Mouse (Mus musculus) CH12.LX (cell line): ENCODE measurements at regions not wholly inside any gene's neighbourhood (a gene's known extent, or its start where the extent isn't known, plus 50 kb on each side); places are given as distances from the start of the nearest gene placed in this dataset.

Source experiments
- DNase-seq: peaks from one replicate; pipeline ENCODE4 v3.0.0-alpha.2; 2013; ENCODE audit errors: extremely low read depth
- H3K27ac ChIP-seq: 2 replicates; pipeline ENCODE4 v1.5.1; 2012; ENCODE audit warnings: low read depth, mild to moderate bottlenecking, control low read depth, moderate library complexity; ENCODE audit not compliant: insufficient read depth
- H3K27me3 ChIP-seq: replicated peaks from 2 replicates; pipeline ENCODE3; 2012; ENCODE audit warnings: inconsistent platforms
- H3K36me3 ChIP-seq, 2 experiments: replicated peaks in 1 of 2; 2 replicates each; pipeline versions ENCODE3 to v1.6.1; 2012; ENCODE audit warnings: inconsistent platforms in 1 of 2, low read length in 1 of 2, mild to moderate bottlenecking in 1 of 2, mixed read lengths in 1 of 2, moderate library complexity in 1 of 2; ENCODE audit not compliant: control insufficient read depth in 1 of 2, insufficient read depth in 1 of 2
- H3K4me1 ChIP-seq, 2 experiments: 2 replicates each; pipeline ENCODE4 v1.6.1; 2012; ENCODE audit warnings: inconsistent platforms in 1 of 2, moderate library complexity in 1 of 2; ENCODE audit not compliant: insufficient read depth in 2 of 2, control insufficient read depth in 1 of 2
- H3K4me2 ChIP-seq: 2 replicates; pipeline ENCODE4 v1.6.1; 2012; ENCODE audit warnings: low read depth, mild to moderate bottlenecking, control low read depth; ENCODE audit not compliant: poor library complexity, insufficient read depth, severe bottlenecking
- H3K4me3 ChIP-seq, 3 experiments: fragments of 150-350 bp in 1 of 3; sonication (generic) in 1 of 3; replicated peaks in 1 of 3; 2 replicates each; pipeline versions ENCODE3 to v1.5.1; 2011 to 2012; ENCODE audit warnings: low read depth in 2 of 3, low read length in 2 of 3, mild to moderate bottlenecking in 2 of 3, moderate library complexity in 2 of 3, control low read depth in 1 of 3, improper control_type of control experiment in 1 of 3, inconsistent platforms in 1 of 3, mixed read lengths in 1 of 3; ENCODE audit not compliant: poor library complexity in 1 of 3
- H3K79me2 ChIP-seq: replicated peaks from 2 replicates; pipeline ENCODE4 v1.6.1; 2012; ENCODE audit warnings: mild to moderate bottlenecking, moderate library complexity; ENCODE audit not compliant: control insufficient read depth, poor library complexity, insufficient read depth, severe bottlenecking; ENCODE audit errors: extremely low read depth
- H3K9ac ChIP-seq: 2 replicates; pipeline ENCODE4 v1.6.1; 2012; ENCODE audit warnings: low read depth, mild to moderate bottlenecking, control low read depth, moderate library complexity; ENCODE audit not compliant: insufficient read depth
- H3K9me3 ChIP-seq: replicated peaks from 2 replicates; pipeline ENCODE3; 2012; ENCODE audit warnings: low read length, inconsistent platforms, mixed read lengths
- BHLHE40 ChIP-seq: IDR thresholded peaks from 2 replicates; pipeline ENCODE4 v1.6.1; 2011; ENCODE audit warnings: mild to moderate bottlenecking, low read depth, low read length, improper control_type of control experiment
- E2F4 ChIP-seq: IDR thresholded peaks from 2 replicates; pipeline ENCODE4 v1.6.1; 2011; ENCODE audit warnings: low read depth, low read length, improper control_type of control experiment; ENCODE audit not compliant: insufficient replicate concordance
- ELF1 ChIP-seq: IDR thresholded peaks from 2 replicates; pipeline ENCODE4 v1.6.1; 2014; ENCODE audit warnings: low read depth, mild to moderate bottlenecking, inconsistent platforms, low read length, improper control_type of control experiment
- ETS1 ChIP-seq: conservative IDR thresholded peaks from 2 replicates; pipeline ENCODE4 v1.6.1; 2012; ENCODE audit warnings: low read depth, mild to moderate bottlenecking, inconsistent platforms, low read length, improper control_type of control experiment, moderate library complexity
- GABPA ChIP-seq: IDR thresholded peaks from 2 replicates; pipeline ENCODE4 v1.6.1; 2012; ENCODE audit warnings: low read depth, low read length, improper control_type of control experiment, inconsistent platforms; ENCODE audit not compliant: insufficient replicate concordance
- HCFC1 ChIP-seq: IDR thresholded peaks from 2 replicates; pipeline ENCODE4 v1.6.1; 2012; ENCODE audit warnings: low read depth, mild to moderate bottlenecking, inconsistent platforms, low read length, improper control_type of control experiment
- IRF4 ChIP-seq: IDR thresholded peaks from 2 replicates; pipeline ENCODE4 v1.6.1; 2014; ENCODE audit warnings: low read depth, mild to moderate bottlenecking, inconsistent platforms, low read length, improper control_type of control experiment
- JUN ChIP-seq: IDR thresholded peaks from 2 replicates; pipeline ENCODE4 v1.6.1; 2011; ENCODE audit warnings: low read depth, mild to moderate bottlenecking, low read length, improper control_type of control experiment, moderate library complexity; ENCODE audit not compliant: insufficient read depth
- MYC ChIP-seq: IDR thresholded peaks from 2 replicates; pipeline ENCODE4 v1.6.1; 2011; ENCODE audit warnings: low read depth, mild to moderate bottlenecking, improper control_type of control experiment, low read length
- NRF1 ChIP-seq: IDR thresholded peaks from 2 replicates; pipeline ENCODE4 v1.6.1; 2014; ENCODE audit warnings: low read depth, mild to moderate bottlenecking, inconsistent platforms, low read length, improper control_type of control experiment, moderate library complexity
- PAX5 ChIP-seq: IDR thresholded peaks from 2 replicates; pipeline ENCODE4 v1.6.1; 2012; ENCODE audit warnings: low read length, inconsistent platforms, mixed read lengths
- RAD21 ChIP-seq: IDR thresholded peaks from 2 replicates; pipeline ENCODE4 v1.6.1; 2011; ENCODE audit warnings: low read depth, mild to moderate bottlenecking, low read length, improper control_type of control experiment, moderate library complexity
- SMC3 ChIP-seq: IDR thresholded peaks from 2 replicates; pipeline ENCODE4 v1.6.1; 2011; ENCODE audit warnings: low read depth, low read length, improper control_type of control experiment
- UBTF ChIP-seq: IDR thresholded peaks from 2 replicates; pipeline ENCODE4 v1.6.1; 2012; ENCODE audit warnings: low read depth, mild to moderate bottlenecking, inconsistent platforms, low read length, improper control_type of control experiment, moderate library complexity
- ZC3H11A ChIP-seq: IDR thresholded peaks from 2 replicates; pipeline ENCODE4 v1.6.1; 2012; ENCODE audit warnings: low read depth, mild to moderate bottlenecking, inconsistent platforms, low read length, improper control_type of control experiment
- ZKSCAN1 ChIP-seq: IDR thresholded peaks from 2 replicates; pipeline ENCODE4 v1.6.1; 2012; ENCODE audit warnings: low read depth, inconsistent platforms, low read length, improper control_type of control experiment, borderline replicate concordance
- ZMIZ1 ChIP-seq: IDR thresholded peaks from 2 replicates; pipeline ENCODE4 v1.6.1; 2012; ENCODE audit warnings: low read depth, mild to moderate bottlenecking, inconsistent platforms, low read length, improper control_type of control experiment
- ZNF384 ChIP-seq: IDR thresholded peaks from 2 replicates; pipeline ENCODE4 v1.6.1; 2012; ENCODE audit warnings: low read depth, low read length, improper control_type of control experiment, inconsistent platforms
- dilution Hi-C: fragments of 300-500 bp; cut with MboI; formaldehyde crosslinking; loops from 2 replicates; pipeline ENCODE4 v1.14.3; 2020; ENCODE audit warnings: low sequenced_read_pairs; ENCODE audit not compliant: extremely low pct_unique_long_range_greater_than_20kb, extremely low pct_ligation_motif_present
- in situ Hi-C: fragments of 300-500 bp; cut with MboI; formaldehyde crosslinking; loops from 3 replicates; pipeline ENCODE4 v1.14.3; 2019; ENCODE audit warnings: low sequenced_read_pairs, low pct_ligation_motif_present, low pct_unique_long_range_greater_than_20kb, mixed read lengths

DNA sequence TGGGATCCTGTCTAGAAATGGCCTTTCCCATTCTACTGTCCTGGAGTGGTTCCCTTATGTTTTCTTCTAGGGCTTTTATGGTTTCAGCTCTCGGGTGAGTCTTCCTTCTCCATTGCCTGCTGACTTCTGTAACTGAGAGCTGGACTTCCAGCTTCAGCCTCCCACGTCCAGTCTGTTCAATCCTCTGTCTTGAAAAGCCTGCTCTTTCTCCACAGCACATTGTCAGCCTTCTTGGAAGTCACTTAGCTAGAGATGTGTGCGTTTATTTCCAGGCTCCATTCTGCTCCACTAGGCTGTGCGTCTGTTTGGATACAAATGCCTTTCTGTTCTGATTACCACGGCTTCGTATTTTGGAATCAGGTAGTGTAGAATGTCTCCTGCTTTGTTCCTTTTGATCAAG, 62.2 kb upstream of the Ptgfr start:
- H3K4me1 ChIP-seq: peaks cover 0 to 3% of the 10 kb centered on the region in 2 experiments; a peak in 1 of 4 replicates
- dilution Hi-C loops: no loop called here

DNA sequence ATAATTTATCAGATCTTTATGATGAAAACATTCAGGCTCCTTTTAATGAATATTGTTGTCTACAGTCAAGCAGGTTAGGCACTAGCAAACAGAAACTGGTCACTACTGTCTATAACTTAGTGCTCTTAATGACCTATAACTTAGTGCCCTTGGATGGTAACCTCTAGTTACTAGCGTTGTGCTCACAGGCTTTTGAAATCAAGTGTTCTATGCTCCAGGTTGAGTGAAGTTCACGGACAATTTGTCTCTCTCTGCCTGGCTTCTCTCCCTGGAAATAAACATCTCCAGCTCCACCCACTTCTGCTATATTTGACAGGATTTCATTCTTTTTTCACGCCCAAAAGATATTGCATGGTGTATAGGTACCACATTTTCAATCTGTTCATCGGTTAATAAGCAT, 61.7 kb upstream of the Ptgfr start:
- peaks cover 0 to 3% of the 10 kb centered on the region in 2 experiments; a peak in 1 of 4 replicates for H3K4me1 ChIP-seq
- H3K27me3 ChIP-seq: no peaks in the 10 kb centered on the region
- H3K27ac ChIP-seq: no peak overlapping the region
- no peaks in the 10 kb centered on the region for H3K36me3 ChIP-seq
- DNase-seq: no peak
- H3K9me3 ChIP-seq: no peaks in the 10 kb centered on the region
- no peak overlapping the region for H3K4me2 ChIP-seq
- no peak overlapping the region for H3K4me3 ChIP-seq
- H3K79me2 ChIP-seq: no peaks in the 10 kb centered on the region
- dilution Hi-C loops: no loop called here
- H3K9ac ChIP-seq: no peak overlapping the region
- in situ Hi-C loops: no loop called here
- no peak for TF ChIP-seq ETS1

More for the DNA sequence above, 62.2 kb upstream of the Ptgfr start:
- no peaks in the 10 kb centered on the region for H3K27me3 ChIP-seq
- TF ChIP-seq UBTF: no peak
- no peak for TF ChIP-seq NRF1
- TF ChIP-seq IRF4: no peak
- no peak for TF ChIP-seq E2F4
- TF ChIP-seq JUN: no peak
- no peak for TF ChIP-seq RAD21
- no peak for TF ChIP-seq ZNF384
- TF ChIP-seq ZKSCAN1: no peak
- TF ChIP-seq HCFC1: no peak
- TF ChIP-seq GABPA: no peak
- TF ChIP-seq PAX5: no peak
- TF ChIP-seq ZC3H11A: no peak
- no peak for TF ChIP-seq MYC
- no peak for TF ChIP-seq ELF1
- no peak for TF ChIP-seq BHLHE40
- no peak for TF ChIP-seq ZMIZ1
- TF ChIP-seq SMC3: no peak
- no peak overlapping the region for H3K27ac ChIP-seq
- no peaks in the 10 kb centered on the region for H3K79me2 ChIP-seq
- no peaks in the 10 kb centered on the region for H3K36me3 ChIP-seq
- in situ Hi-C loops: no loop called here
- no peaks in the 10 kb centered on the region for H3K9me3 ChIP-seq
- H3K4me3 ChIP-seq: no peak overlapping the region
- no peak overlapping the region for H3K4me2 ChIP-seq
- H3K9ac ChIP-seq: no peak overlapping the region
- no peak for DNase-seq
